In genomic region chr7:49270855-49271254, GRCm38 (mm10) we compare ENCODE assay signal across 22 mouse cellular contexts.
"Had no signal": no experiment of that assay in that cellular context is flagged by ENCODE, and none has a peak within 500 bp of the region (broad histone marks: within the 10 kb centered on the region; RNA-seq: fewer than 3 reads in every experiment).

No protein-coding gene starts in this region.

- H3K4me3 ChIP-seq: kidney, embryonic 15.5 days; limb, embryonic 12.5 days; limb, embryonic 15.5 days; liver, embryonic 12.5 days; liver, embryonic 15.5 days; lung, embryonic 15.5 days; midbrain, embryonic 12.5 days; midbrain, embryonic 15.5 days; neural tube, embryonic 12.5 days; neural tube, embryonic 15.5 days had no signal

- ATAC-seq: liver, embryonic 12.5 days; midbrain, embryonic 15.5 days had no signal

- H3K9me3 ChIP-seq: kidney, embryonic 15.5 days; limb, embryonic 12.5 days; limb, embryonic 15.5 days; liver, embryonic 12.5 days; liver, embryonic 15.5 days; lung, embryonic 15.5 days; midbrain, embryonic 12.5 days; midbrain, embryonic 15.5 days; neural tube, embryonic 12.5 days; neural tube, embryonic 15.5 days had no signal

- H3K9ac ChIP-seq: kidney, embryonic 15.5 days; limb, embryonic 12.5 days; limb, embryonic 15.5 days; liver, embryonic 12.5 days; liver, embryonic 15.5 days; lung, embryonic 15.5 days; midbrain, embryonic 12.5 days; midbrain, embryonic 15.5 days; neural tube, embryonic 12.5 days; neural tube, embryonic 15.5 days had no signal

- H3K36me3 ChIP-seq: kidney, embryonic 15.5 days; limb, embryonic 12.5 days; limb, embryonic 15.5 days; liver, embryonic 12.5 days; liver, embryonic 15.5 days; lung, embryonic 15.5 days; midbrain, embryonic 12.5 days; midbrain, embryonic 15.5 days; neural tube, embryonic 12.5 days; neural tube, embryonic 15.5 days had no signal

- H3K4me2 ChIP-seq: kidney, embryonic 15.5 days; limb, embryonic 12.5 days; limb, embryonic 15.5 days; liver, embryonic 12.5 days; liver, embryonic 15.5 days; lung, embryonic 15.5 days; midbrain, embryonic 12.5 days; midbrain, embryonic 15.5 days; neural tube, embryonic 12.5 days; neural tube, embryonic 15.5 days had no signal

- H3K27ac ChIP-seq: kidney, embryonic 15.5 days; limb, embryonic 12.5 days; limb, embryonic 15.5 days; liver, embryonic 12.5 days; liver, embryonic 15.5 days; lung, embryonic 15.5 days; midbrain, embryonic 12.5 days; midbrain, embryonic 15.5 days; neural tube, embryonic 12.5 days; neural tube, embryonic 15.5 days had no signal

- DNase-seq: kidney, adult 11 months; kidney, adult 8-10 months; kidney, postnatal 10 days; kidney, postnatal 36 days; left cerebral cortex, postnatal 4 days; lung, adult 18-20 months; lung, postnatal 10 days; lung, postnatal 36 days; retina, postnatal 1 day; right cerebral cortex, postnatal 25 days; thymus, adult 18-20 months; thymus, postnatal 36 days had no signal

- H3K27me3 ChIP-seq: lung, embryonic 15.5 days; midbrain, embryonic 15.5 days; neural tube, embryonic 12.5 days; neural tube, embryonic 15.5 days had no signal
